Mouse (Mus musculus): ENCODE data around the gene Gm4922. TPM values are rescaled to one million over a fixed set of nuclear protein-coding genes. Genes with fewer than 3 reads are reported as not detected.

Gm4922 gene
- polyA plus RNA-seq, 1 experiment from 2014 or later, result 0.08 TPM

- 71% methylated on average over 4 of the region's 4 CpGs for WGBS
- Histone ChIP-seq H3K4me1 (replicated peaks; ENCODE audit: control insufficient read depth, insufficient read depth, low read length) (no peaks in the 10 kb centered on the region), H3K9me3 (ENCODE audit: control insufficient read depth) (no peaks in the 10 kb centered on the region), H3K4me3 (ENCODE audit: low read depth, low read length) (no peak overlapping the region), H3K9ac (ENCODE audit: low read depth, low read length) (no peak overlapping the region), H3K36me3 (ENCODE audit: control insufficient read depth, insufficient read depth) (no peaks in the 10 kb centered on the region), H3K4me2 (replicated peaks; ENCODE audit: low read depth) (no peak overlapping the region), H3K27me3 (replicated peaks; ENCODE audit: control insufficient read depth, insufficient read depth, low read length) (no peaks in the 10 kb centered on the region), H3K27ac (ENCODE audit: low read depth, low read length) (no peak overlapping the region)
- TF ChIP-seq CTCF (IDR thresholded peaks at IDR 0.05; ENCODE audit: low read depth), result no peak
- ATAC-seq, result no peak
Measured at GRCm38 (mm10) chr10:18772537-18773179, 13.9 kb downstream of the Gm4922 start.

GRCm38 (mm10) chr10:18769909-18770308, 16.7 kb downstream of the Gm4922 start:
- no peaks in the 10 kb centered on the region for H3K4me1 ChIP-seq (replicated peaks; ENCODE audit: control insufficient read depth, insufficient read depth, low read length)
- no peak overlapping the region for H3K4me3 ChIP-seq (ENCODE audit: low read depth, low read length)
- H3K9ac ChIP-seq (ENCODE audit: low read depth, low read length), result no peak overlapping the region
- H3K27me3 ChIP-seq (replicated peaks; ENCODE audit: control insufficient read depth, insufficient read depth, low read length), result no peaks in the 10 kb centered on the region
- 51% methylated on average over 5 of the region's 5 CpGs for WGBS
- no peaks in the 10 kb centered on the region for H3K9me3 ChIP-seq (ENCODE audit: control insufficient read depth)
- ATAC-seq, result no peak
- no peak overlapping the region for H3K27ac ChIP-seq (ENCODE audit: low read depth, low read length)
- H3K36me3 ChIP-seq (ENCODE audit: control insufficient read depth, insufficient read depth), result no peaks in the 10 kb centered on the region
- no peak overlapping the region for H3K4me2 ChIP-seq (replicated peaks; ENCODE audit: low read depth)
- peak; percentile 38; the same call in 1 of the 2 replicates for TF ChIP-seq CTCF (IDR thresholded peaks at IDR 0.05; ENCODE audit: low read depth)

GRCm38 (mm10) chr10:18760241-18760640, 26.4 kb downstream of the Gm4922 start:
- 38% methylated on average over 2 of the region's 2 CpGs for WGBS
- no peak for ATAC-seq

GRCm38 (mm10) chr10:18750057-18750456, 36.5 kb downstream of the Gm4922 start:
- Histone ChIP-seq H3K27me3 (replicated peaks; ENCODE audit: control insufficient read depth, insufficient read depth, low read length) (no peaks in the 10 kb centered on the region), H3K36me3 (ENCODE audit: control insufficient read depth, insufficient read depth) (no peaks in the 10 kb centered on the region), H3K9me3 (ENCODE audit: control insufficient read depth) (no peaks in the 10 kb centered on the region), H3K9ac (ENCODE audit: low read depth, low read length) (no peak overlapping the region), H3K4me3 (ENCODE audit: low read depth, low read length) (no peak overlapping the region), H3K27ac (ENCODE audit: low read depth, low read length) (no peak overlapping the region), H3K4me1 (replicated peaks; ENCODE audit: control insufficient read depth, insufficient read depth, low read length) (no peaks in the 10 kb centered on the region), H3K4me2 (replicated peaks; ENCODE audit: low read depth) (no peak overlapping the region)
- 78% methylated on average over 4 of the region's 4 CpGs for WGBS
- no peak for ATAC-seq
- TF ChIP-seq CTCF (IDR thresholded peaks at IDR 0.05; ENCODE audit: low read depth), result no peak

More at GRCm38 (mm10) chr10:18760241-18760640, 26.4 kb downstream of the Gm4922 start:
- no peak overlapping the region for H3K4me3 ChIP-seq (ENCODE audit: low read depth, low read length)
- no peaks in the 10 kb centered on the region for H3K4me1 ChIP-seq (replicated peaks; ENCODE audit: control insufficient read depth, insufficient read depth, low read length)
- H3K27me3 ChIP-seq (replicated peaks; ENCODE audit: control insufficient read depth, insufficient read depth, low read length), result no peaks in the 10 kb centered on the region
- no peaks in the 10 kb centered on the region for H3K36me3 ChIP-seq (ENCODE audit: control insufficient read depth, insufficient read depth)
- TF ChIP-seq CTCF (IDR thresholded peaks at IDR 0.05; ENCODE audit: low read depth), result peak; percentile 77
- H3K4me2 ChIP-seq (replicated peaks; ENCODE audit: low read depth), result no peak overlapping the region
- H3K27ac ChIP-seq (ENCODE audit: low read depth, low read length), result no peak overlapping the region
- no peak overlapping the region for H3K9ac ChIP-seq (ENCODE audit: low read depth, low read length)
- H3K9me3 ChIP-seq (ENCODE audit: control insufficient read depth), result no peaks in the 10 kb centered on the region

- Histone ChIP-seq H3K4me2 (replicated peaks; ENCODE audit: low read depth) (peak within 1 kb of the TSS; percentile 90), H3K27me3 (replicated peaks; ENCODE audit: control insufficient read depth, insufficient read depth, low read length) (no peaks in the 10 kb centered on the region), H3K9ac (ENCODE audit: low read depth, low read length) (peak within 1 kb of the TSS; percentile 62), H3K9me3 (ENCODE audit: control insufficient read depth) (no peaks in the 10 kb centered on the region), H3K4me3 (ENCODE audit: low read depth, low read length) (peak within 1 kb of the TSS; percentile 56), H3K36me3 (ENCODE audit: control insufficient read depth, insufficient read depth) (no peaks in the 10 kb centered on the region), H3K4me1 (replicated peaks; ENCODE audit: control insufficient read depth, insufficient read depth, low read length) (no peaks in the 10 kb centered on the region), H3K27ac (ENCODE audit: low read depth, low read length) (no peak within 1 kb of the TSS)
- ATAC-seq, result peak; percentile 92
- peak; percentile 38; the same call in 1 of the 2 replicates for TF ChIP-seq CTCF (IDR thresholded peaks at IDR 0.05; ENCODE audit: low read depth)
- 2% methylated on average over 50 of the region's 50 CpGs for WGBS
Measured at GRCm38 (mm10) chr10:18743286-18744142, 43.1 kb downstream of the Gm4922 start, which contains the start of gene Arfgef3. TSS of gene Arfgef3 (minus strand) at chr10:18743949.

GRCm38 (mm10) chr10:18742086-18742485, 44.5 kb downstream of the Gm4922 start:
- no peak overlapping the region for H3K4me3 ChIP-seq (ENCODE audit: low read depth, low read length)
- H3K4me1 ChIP-seq (replicated peaks; ENCODE audit: control insufficient read depth, insufficient read depth, low read length), result no peaks in the 10 kb centered on the region
- H3K27ac ChIP-seq (ENCODE audit: low read depth, low read length), result no peak overlapping the region
- H3K27me3 ChIP-seq (replicated peaks; ENCODE audit: control insufficient read depth, insufficient read depth, low read length), result no peaks in the 10 kb centered on the region
- H3K9ac ChIP-seq (ENCODE audit: low read depth, low read length), result no peak overlapping the region
- no peaks in the 10 kb centered on the region for H3K36me3 ChIP-seq (ENCODE audit: control insufficient read depth, insufficient read depth)
- H3K9me3 ChIP-seq (ENCODE audit: control insufficient read depth), result no peaks in the 10 kb centered on the region
- no peak overlapping the region; the same call in 1 of the 2 replicates for H3K4me2 ChIP-seq (replicated peaks; ENCODE audit: low read depth)
- no peak for ATAC-seq
- no peak for TF ChIP-seq CTCF (IDR thresholded peaks at IDR 0.05; ENCODE audit: low read depth)
- WGBS, result 76% methylated on average over 6 of the region's 6 CpGs
